Mouse (Mus musculus): ENCODE results near the gene Gm20431. TPM values are rescaled to one million over a fixed set of nuclear protein-coding genes. Genes with fewer than 3 reads are reported as not detected.

The Gm20431 gene
- total RNA-seq, 2 experiments from 2014 or later: not detected

GRCm38 (mm10) chr2:167583161-167583952 lies 77.9 kb downstream of the Gm20431 start:
- no peak for ATAC-seq (replicated peaks; ENCODE audit: low FRiP score, poor library complexity, severe bottlenecking)

- ATAC-seq (replicated peaks; ENCODE audit: low FRiP score, poor library complexity, severe bottlenecking): no peak
These were observed 82.8 kb downstream of the Gm20431 start for GRCm38 (mm10) chr2:167578521-167578920.

GRCm38 (mm10) chr2:167577186-167577785 lies 84.0 kb downstream of the Gm20431 start:
- ATAC-seq (replicated peaks; ENCODE audit: low FRiP score, poor library complexity, severe bottlenecking): no peak

GRCm38 (mm10) chr2:167576121-167576620 lies 85.1 kb downstream of the Gm20431 start:
- ATAC-seq (replicated peaks; ENCODE audit: low FRiP score, poor library complexity, severe bottlenecking): no peak

GRCm38 (mm10) chr2:167575581-167575980 lies 85.7 kb downstream of the Gm20431 start:
- no peak for ATAC-seq (replicated peaks; ENCODE audit: low FRiP score, poor library complexity, severe bottlenecking)

GRCm38 (mm10) chr2:167574814-167575213 lies 86.5 kb downstream of the Gm20431 start:
- ATAC-seq (replicated peaks; ENCODE audit: low FRiP score, poor library complexity, severe bottlenecking): no peak

GRCm38 (mm10) chr2:167571442-167572220 lies 89.7 kb downstream of the Gm20431 start:
- no peak for ATAC-seq (replicated peaks; ENCODE audit: low FRiP score, poor library complexity, severe bottlenecking)

- no peak for ATAC-seq (replicated peaks; ENCODE audit: low FRiP score, poor library complexity, severe bottlenecking)
These were observed 90.5 kb downstream of the Gm20431 start for GRCm38 (mm10) chr2:167570815-167571214.

GRCm38 (mm10) chr2:167569934-167570651 lies 91.2 kb downstream of the Gm20431 start:
- no peak for ATAC-seq (replicated peaks; ENCODE audit: low FRiP score, poor library complexity, severe bottlenecking)

- no peak for ATAC-seq (replicated peaks; ENCODE audit: low FRiP score, poor library complexity, severe bottlenecking)
These were observed 93.2 kb downstream of the Gm20431 start for GRCm38 (mm10) chr2:167568112-167568511.

GRCm38 (mm10) chr2:167565682-167566081 lies 95.6 kb downstream of the Gm20431 start:
- ATAC-seq (replicated peaks; ENCODE audit: low FRiP score, poor library complexity, severe bottlenecking): no peak

- no peak for ATAC-seq (replicated peaks; ENCODE audit: low FRiP score, poor library complexity, severe bottlenecking)
These were observed 96.0 kb downstream of the Gm20431 start for GRCm38 (mm10) chr2:167565312-167565656.

GRCm38 (mm10) chr2:167564551-167565311 lies 96.6 kb downstream of the Gm20431 start:
- ATAC-seq (replicated peaks; ENCODE audit: low FRiP score, poor library complexity, severe bottlenecking): no peak

- ATAC-seq (replicated peaks; ENCODE audit: low FRiP score, poor library complexity, severe bottlenecking): no peak
These were observed 97.6 kb downstream of the Gm20431 start for GRCm38 (mm10) chr2:167563703-167564102.

- no peak for ATAC-seq (replicated peaks; ENCODE audit: low FRiP score, poor library complexity, severe bottlenecking)
These were observed 98.3 kb downstream of the Gm20431 start for GRCm38 (mm10) chr2:167563035-167563434.

- ATAC-seq (replicated peaks; ENCODE audit: low FRiP score, poor library complexity, severe bottlenecking): no peak
These were observed 99.2 kb downstream of the Gm20431 start for GRCm38 (mm10) chr2:167562101-167562500.

- ATAC-seq (replicated peaks; ENCODE audit: low FRiP score, poor library complexity, severe bottlenecking): no peak
These were observed 101.9 kb downstream of the Gm20431 start for GRCm38 (mm10) chr2:167559413-167559812.

Data from erythroid progenitor cell, adult 5-6 weeks (primary cell).